Mouse (Mus musculus) gastrocnemius, postnatal 10 days (tissue): ENCODE data around the gene Ryk. TPM values are rescaled to one million over a fixed set of nuclear protein-coding genes. Genes with fewer than 3 reads are reported as not detected.
"Not testable (repeated sequence)": the region's sequence is repeated elsewhere in the genome, so short reads cannot be mapped to it uniquely, and the experiment has no call there.

Experiments
- DNase-seq: peaks from one replicate; pipeline ENCODE4 v3.0.0; 2021; ENCODE audit warnings: mixed read lengths
- total RNA-seq, 2 experiments: library from RNA; stranded (reverse); gene quantifications; 2 replicates each; pipeline ENCODE4 v1.2.3; 2021

The Ryk gene
- total RNA-seq, 2 experiments from 2014 or later = 52.4 to 60.9 TPM

GRCm38 (mm10) chr9:102904952-102905351, 70.2 kb downstream of the Ryk start:
- DNase-seq = no peak

GRCm38 (mm10) chr9:102906781-102907180, 72.1 kb downstream of the Ryk start:
- no peak for DNase-seq

- no peak for DNase-seq
Measured at GRCm38 (mm10) chr9:102907521-102908246, 73.0 kb downstream of the Ryk start.

- no peak for DNase-seq
Measured at GRCm38 (mm10) chr9:102911526-102911925, 76.8 kb downstream of the Ryk start.

GRCm38 (mm10) chr9:102912516-102913035, 77.9 kb downstream of the Ryk start:
- no peak for DNase-seq

GRCm38 (mm10) chr9:102913597-102913996, 78.9 kb downstream of the Ryk start:
- not testable (repeated sequence) for DNase-seq

GRCm38 (mm10) chr9:102914583-102914982, 79.9 kb downstream of the Ryk start:
- no peak for DNase-seq

- DNase-seq = no peak
Measured at GRCm38 (mm10) chr9:102915292-102915854, 80.7 kb downstream of the Ryk start.

- DNase-seq = no peak
Measured at GRCm38 (mm10) chr9:102916076-102916475, 81.4 kb downstream of the Ryk start.

- DNase-seq = no peak
Measured at GRCm38 (mm10) chr9:102917532-102918129, 82.9 kb downstream of the Ryk start.

GRCm38 (mm10) chr9:102919486-102919885, 84.8 kb downstream of the Ryk start:
- DNase-seq = no peak

- no peak for DNase-seq
Measured at GRCm38 (mm10) chr9:102921791-102922190, 87.1 kb downstream of the Ryk start.

GRCm38 (mm10) chr9:102922866-102923434, 88.2 kb downstream of the Ryk start:
- no peak for DNase-seq

- DNase-seq = no peak
Measured at GRCm38 (mm10) chr9:102923836-102924235, 89.1 kb downstream of the Ryk start.

- no peak for DNase-seq
Measured at GRCm38 (mm10) chr9:102924627-102925316, 90.1 kb downstream of the Ryk start.

- no peak for DNase-seq
Measured at GRCm38 (mm10) chr9:102926137-102926536, 91.4 kb downstream of the Ryk start.

GRCm38 (mm10) chr9:102929776-102930175, 95.1 kb downstream of the Ryk start:
- DNase-seq = no peak

- no peak for DNase-seq
Measured at GRCm38 (mm10) chr9:102933925-102934721, 99.4 kb downstream of the Ryk start.

GRCm38 (mm10) chr9:102942221-102942620, 107.5 kb downstream of the Ryk start:
- no peak for DNase-seq

- DNase-seq = no peak
Measured at GRCm38 (mm10) chr9:102944891-102945290, 110.2 kb downstream of the Ryk start.

GRCm38 (mm10) chr9:102946469-102947015, 111.8 kb downstream of the Ryk start:
- no peak for DNase-seq
